In genomic region chr7:116236608-116237007, GRCm38 (mm10) we compare ENCODE assay signal across 8 mouse cellular contexts.
DNase-seq lines count a peak whose midpoint lies in the region; ATAC-seq lines count a peak whose summit lies in the region.

No protein-coding gene starts in this region.

- H3K4me1 ChIP-seq in heart, embryonic 13.5 days = peaks cover 86% of the 10 kb centered on the region
- peaks cover 9% of the 10 kb centered on the region for H3K4me1 ChIP-seq in embryonic facial prominence, embryonic 11.5 days (ENCODE audit: control insufficient read depth, insufficient read depth, low read length)
- peaks cover 30% of the 10 kb centered on the region for H3K4me1 ChIP-seq in hindbrain, embryonic 16.5 days (ENCODE audit: control insufficient read depth, insufficient read depth, low read depth, low read length)
- H3K4me1 ChIP-seq in midbrain, embryonic 12.5 days = peaks cover 50% of the 10 kb centered on the region

- H3K9me3 ChIP-seq in heart, embryonic 13.5 days = no peaks in the 10 kb centered on the region
- no peaks in the 10 kb centered on the region for H3K9me3 ChIP-seq in embryonic facial prominence, embryonic 11.5 days (replicated peaks; ENCODE audit: control insufficient read depth, low read length)
- no peaks in the 10 kb centered on the region for H3K9me3 ChIP-seq in hindbrain, embryonic 16.5 days (ENCODE audit: control insufficient read depth, low read length)
- H3K9me3 ChIP-seq in midbrain, embryonic 12.5 days = no peaks in the 10 kb centered on the region

- H3K4me2 ChIP-seq in heart, embryonic 13.5 days = peak overlapping the region; percentile 88
- peak overlapping the region; percentile 98 for H3K4me2 ChIP-seq in embryonic facial prominence, embryonic 11.5 days (ENCODE audit: low read depth, low read length)
- H3K4me2 ChIP-seq in hindbrain, embryonic 16.5 days (ENCODE audit: low read length) = peak overlapping the region; percentile 95
- H3K4me2 ChIP-seq in midbrain, embryonic 12.5 days (replicated peaks) = peak overlapping the region; percentile 92

- H3K27me3 ChIP-seq in heart, embryonic 13.5 days (replicated peaks) = peaks cover 36% of the 10 kb centered on the region
- H3K27me3 ChIP-seq in embryonic facial prominence, embryonic 11.5 days (ENCODE audit: control insufficient read depth, insufficient read depth, low read length) = peaks cover 17% of the 10 kb centered on the region; the same call in 1 of the 2 replicates
- no peaks in the 10 kb centered on the region for H3K27me3 ChIP-seq in hindbrain, embryonic 16.5 days (replicated peaks; ENCODE audit: control insufficient read depth, insufficient read depth, low read length)
- peaks cover 37% of the 10 kb centered on the region for H3K27me3 ChIP-seq in midbrain, embryonic 12.5 days

- ATAC-seq in heart, embryonic 13.5 days (ENCODE audit: extremely low read depth, insufficient number of reproducible peaks, low FRiP score, low TSS enrichment) = no peak
- ATAC-seq in embryonic facial prominence, embryonic 11.5 days (replicated peaks; ENCODE audit: insufficient number of reproducible peaks, low FRiP score, low TSS enrichment, low read depth) = no peak
- no peak for ATAC-seq in hindbrain, embryonic 16.5 days
- no peak for ATAC-seq in midbrain, embryonic 12.5 days (ENCODE audit: low FRiP score, low read depth)
- no peak for ATAC-seq in inflammation-experienced regulatory T-cells, adult 6 months

- no peak for DNase-seq in heart, postnatal 10 days
- no peak for DNase-seq in embryonic facial prominence, embryonic 11.5 days (ENCODE audit: low spot score)
- DNase-seq in Muller cell, postnatal 12 days (ENCODE audit: inconsistent ontology term) = no peak
- DNase-seq in left cerebral cortex, postnatal 14 days (ENCODE audit: low spot score in 2 of 2) = no peak

- WGBS in heart, embryonic 13.5 days = 41% methylated on average over 8 of the region's 8 CpGs
- WGBS in embryonic facial prominence, embryonic 11.5 days = 47% methylated on average over 8 of the region's 8 CpGs
- WGBS in hindbrain, embryonic 16.5 days = 39% methylated on average over 8 of the region's 8 CpGs
- WGBS in midbrain, embryonic 12.5 days = 54% methylated on average over 8 of the region's 8 CpGs

- no peaks in the 10 kb centered on the region for H3K36me3 ChIP-seq in heart, embryonic 13.5 days
- H3K36me3 ChIP-seq in embryonic facial prominence, embryonic 11.5 days (replicated peaks; ENCODE audit: control insufficient read depth, insufficient read depth, low read depth, low read length) = no peaks in the 10 kb centered on the region
- no peaks in the 10 kb centered on the region for H3K36me3 ChIP-seq in hindbrain, embryonic 16.5 days (ENCODE audit: control insufficient read depth, insufficient read depth, low read length)
- H3K36me3 ChIP-seq in midbrain, embryonic 12.5 days = no peaks in the 10 kb centered on the region

- H3K27ac ChIP-seq in heart, embryonic 13.5 days (replicated peaks) = peak overlapping the region; percentile 92
- H3K27ac ChIP-seq in embryonic facial prominence, embryonic 11.5 days (replicated peaks; ENCODE audit: low read depth, low read length) = no peak overlapping the region
- no peak overlapping the region; the same call in 1 of the 2 replicates for H3K27ac ChIP-seq in hindbrain, embryonic 16.5 days (ENCODE audit: low read depth, low read length)
- no peak overlapping the region for H3K27ac ChIP-seq in midbrain, embryonic 12.5 days (replicated peaks)

- peak overlapping the region; percentile 72 for H3K4me3 ChIP-seq in heart, embryonic 13.5 days
- peak overlapping the region; percentile 44 for H3K4me3 ChIP-seq in embryonic facial prominence, embryonic 11.5 days (ENCODE audit: low read depth, low read length)
- H3K4me3 ChIP-seq in hindbrain, embryonic 16.5 days (ENCODE audit: low read length) = peak overlapping the region; percentile 55
- H3K4me3 ChIP-seq in midbrain, embryonic 12.5 days = peak overlapping the region; percentile 50

- intact Hi-C loops in heart, postnatal 10 days (cut with DNase I) = loop anchor here (5.0 kb wide), 1 partner anchor 39 kb away; no protein-coding TSS in a partner anchor
- intact Hi-C loops in left cerebral cortex, postnatal 14 days (cut with DNase I) = loop anchor here (5.0 kb wide), 1 partner anchor 74 kb away; no protein-coding TSS in a partner anchor

- peak overlapping the region; percentile 90 for H3K9ac ChIP-seq in heart, embryonic 13.5 days
- no peak overlapping the region for H3K9ac ChIP-seq in embryonic facial prominence, embryonic 11.5 days (replicated peaks; ENCODE audit: low read length)
- H3K9ac ChIP-seq in hindbrain, embryonic 16.5 days (ENCODE audit: low read depth, low read length) = peak overlapping the region; percentile 75
- H3K9ac ChIP-seq in midbrain, embryonic 12.5 days (replicated peaks) = peak overlapping the region; percentile 43; the same call in 1 of the 2 replicates
